Mouse (Mus musculus) midbrain, embryonic 15.5 days (tissue): ENCODE measurements around the gene Fn3k. TPM values are rescaled to one million over a fixed set of nuclear protein-coding genes. Genes with fewer than 3 reads are reported as not detected.

Source experiments
- ATAC-seq: fragments of 200-750 bp; cut with Nextera tagmentation; replicated peaks from 2 replicates; pipeline ENCODE4 v1.8.0; 2017; ENCODE audit warnings: moderate TSS enrichment
- H3K27ac ChIP-seq: fragments of 300-500 bp; sonication (generic); 2 replicates; pipeline ENCODE4 v1.5.1; 2015; ENCODE audit warnings: mild to moderate bottlenecking, inconsistent platforms
- H3K27me3 ChIP-seq: fragments of 300-500 bp; sonication (generic); replicated peaks from 2 replicates; pipeline ENCODE4 v1.6.1; 2015; ENCODE audit warnings: inconsistent platforms
- H3K36me3 ChIP-seq: fragments of 300-500 bp; sonication (generic); replicated peaks from 2 replicates; pipeline ENCODE4 v1.6.1; 2015; ENCODE audit warnings: inconsistent platforms
- H3K4me1 ChIP-seq: fragments of 300-500 bp; sonication (generic); 2 replicates; pipeline ENCODE4 v1.6.1; 2015; ENCODE audit warnings: inconsistent platforms
- H3K4me2 ChIP-seq: fragments of 300-500 bp; sonication (generic); 2 replicates; pipeline ENCODE4 v1.6.1; 2015; ENCODE audit warnings: inconsistent platforms, mild to moderate bottlenecking, moderate library complexity
- H3K4me3 ChIP-seq: fragments of 300-500 bp; sonication (generic); 2 replicates; pipeline ENCODE4 v1.5.1; 2015; ENCODE audit warnings: mild to moderate bottlenecking, inconsistent platforms
- H3K9ac ChIP-seq: fragments of 300-500 bp; sonication (generic); 2 replicates; pipeline ENCODE4 v1.6.1; 2015; ENCODE audit warnings: mild to moderate bottlenecking, inconsistent platforms
- H3K9me3 ChIP-seq: fragments of 300-500 bp; sonication (generic); 2 replicates; pipeline ENCODE4 v1.6.1; 2016; ENCODE audit warnings: inconsistent platforms
- WGBS: fragments of 180-500 bp; shearing (Covaris S2); methylation state at CpG from one replicate; pipeline ENCODE4 v1.1.7; 2015; ENCODE audit warnings: mixed read lengths; 5-methylcytosine and 5-hydroxymethylcytosine counted together
- microRNA-seq: library from miRNA; unstranded; fragments of <30 nt; microRNA quantifications from one replicate; pipeline ENCODE4, GENCODE M21; 2016
- polyA plus RNA-seq: library from polyadenylated mRNA; unstranded; fragments of >200 nt; fragmentation: Nextera tagmentation; extraction: Ambion mirVana; gene quantifications from 2 replicates; pipeline ENCODE4 v1.2.1, GENCODE M21; 2015

Fn3k gene
- polyA plus RNA-seq, 1 experiment from 2014 or later = 5.0 TPM

- Histone ChIP-seq H3K9ac (no peak overlapping the region), H3K27ac (no peak overlapping the region), H3K4me3 (no peak overlapping the region), H3K4me2 (no peak overlapping the region), H3K27me3 (no peaks in the 10 kb centered on the region), H3K9me3 (no peaks in the 10 kb centered on the region), H3K4me1 (no peaks in the 10 kb centered on the region), H3K36me3 (0 out of 2 replicates have a peak, but pooled peaks cover 4% of the 10 kb centered on the region)
- WGBS = 84% methylated on average over 3 of the region's 3 CpGs
- ATAC-seq = no peak
Measured at GRCm38 (mm10) chr11:121474831-121475230, 40.1 kb downstream of the Fn3k start.

DNA sequence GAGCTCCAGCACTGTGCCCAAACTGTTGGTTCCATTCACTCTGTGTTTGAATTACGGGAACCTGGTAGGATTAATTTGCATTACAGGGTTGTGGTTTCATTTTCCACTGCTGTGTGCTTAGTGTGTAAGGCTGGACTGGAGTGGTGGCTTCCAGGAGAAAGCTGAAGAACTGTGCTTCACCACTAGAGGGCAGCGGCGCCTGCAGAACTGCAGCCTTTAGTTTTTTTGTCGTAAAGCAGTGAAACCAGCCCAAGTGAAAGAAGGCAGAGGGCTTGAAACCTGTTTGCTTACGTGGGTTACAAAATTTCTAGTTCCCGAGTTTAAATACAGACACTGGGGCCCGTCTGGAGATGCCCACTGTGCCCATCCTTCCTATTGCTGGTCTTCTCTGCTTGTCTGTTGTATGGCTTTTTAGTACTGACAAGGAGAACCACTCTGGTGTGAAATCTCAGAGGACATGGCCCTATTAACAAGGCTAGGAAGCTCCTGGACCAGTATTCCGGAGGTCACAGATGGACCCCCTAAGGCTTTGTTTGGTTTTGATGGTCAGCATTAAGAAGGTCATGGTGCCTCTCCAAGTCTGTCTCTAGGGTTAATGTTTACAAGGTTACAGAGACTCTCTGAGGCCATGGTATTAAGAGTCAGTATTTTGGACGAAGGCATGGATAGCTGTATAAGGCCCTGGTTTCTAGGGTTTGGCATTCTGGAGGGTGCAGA lies 41.1 kb downstream of the Fn3k start:
- Histone ChIP-seq H3K36me3 (0 out of 2 replicates have a peak, but pooled peaks cover under 1% of the 10 kb centered on the region), H3K9me3 (no peaks in the 10 kb centered on the region), H3K4me2 (no peak overlapping the region), H3K27ac (no peak overlapping the region), H3K4me3 (no peak overlapping the region), H3K27me3 (no peaks in the 10 kb centered on the region), H3K4me1 (no peaks in the 10 kb centered on the region), H3K9ac (no peak overlapping the region)
- ATAC-seq = no peak
- 31% methylated on average over 9 of the region's 9 CpGs for WGBS

GRCm38 (mm10) chr11:121479476-121480203 lies 44.9 kb downstream of the Fn3k start:
- Histone ChIP-seq H3K9me3 (no peaks in the 10 kb centered on the region), H3K4me1 (no peaks in the 10 kb centered on the region), H3K4me3 (no peak overlapping the region), H3K36me3 (no peaks in the 10 kb centered on the region; the same call in 1 of the 2 replicates), H3K27me3 (no peaks in the 10 kb centered on the region), H3K9ac (no peak overlapping the region), H3K27ac (no peak overlapping the region), H3K4me2 (no peak overlapping the region)
- WGBS = 90% methylated on average over 15 of the region's 15 CpGs
- ATAC-seq = no peak

DNA sequence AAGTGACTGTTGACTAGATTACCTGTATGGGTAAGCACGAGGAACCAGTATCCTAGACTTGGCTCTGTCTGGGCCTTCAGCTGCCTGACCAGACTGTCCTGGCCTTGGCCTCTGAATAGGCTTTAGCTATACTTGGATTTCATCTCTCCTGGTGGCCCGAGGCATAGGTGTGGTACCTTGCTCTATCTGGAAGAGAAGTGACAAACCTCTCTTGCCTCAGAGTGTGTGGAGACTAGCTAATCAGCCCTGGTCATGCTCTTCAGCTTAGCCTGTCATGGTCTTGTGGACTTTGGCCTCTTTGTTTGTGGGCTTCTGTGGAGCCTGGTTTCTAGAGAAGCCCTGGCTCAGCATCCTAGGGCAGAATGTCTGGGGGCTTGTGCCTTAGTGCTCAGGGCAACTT lies 46.4 kb downstream of the Fn3k start:
- no peak for ATAC-seq
- no peaks in the 10 kb centered on the region for H3K4me1 ChIP-seq
- no peak overlapping the region for H3K4me2 ChIP-seq
- no peaks in the 10 kb centered on the region for H3K9me3 ChIP-seq
- no peaks in the 10 kb centered on the region for H3K27me3 ChIP-seq
- H3K36me3 ChIP-seq = no peaks in the 10 kb centered on the region; the same call in 1 of the 2 replicates
- no peak overlapping the region for H3K27ac ChIP-seq
- H3K9ac ChIP-seq = no peak overlapping the region
- WGBS = 93% methylated on average over 2 of the region's 2 CpGs
- no peak overlapping the region for H3K4me3 ChIP-seq

GRCm38 (mm10) chr11:121485882-121486281 lies 51.2 kb downstream of the Fn3k start:
- no peak overlapping the region for H3K4me3 ChIP-seq
- 92% methylated on average over 9 of the region's 9 CpGs for WGBS
- no peak overlapping the region for H3K27ac ChIP-seq
- H3K27me3 ChIP-seq = no peaks in the 10 kb centered on the region
- no peak overlapping the region for H3K9ac ChIP-seq
- H3K4me2 ChIP-seq = no peak overlapping the region
- ATAC-seq = no peak
- H3K9me3 ChIP-seq = no peaks in the 10 kb centered on the region
- no peaks in the 10 kb centered on the region; the same call in 1 of the 2 replicates for H3K36me3 ChIP-seq
- H3K4me1 ChIP-seq = no peaks in the 10 kb centered on the region

DNA sequence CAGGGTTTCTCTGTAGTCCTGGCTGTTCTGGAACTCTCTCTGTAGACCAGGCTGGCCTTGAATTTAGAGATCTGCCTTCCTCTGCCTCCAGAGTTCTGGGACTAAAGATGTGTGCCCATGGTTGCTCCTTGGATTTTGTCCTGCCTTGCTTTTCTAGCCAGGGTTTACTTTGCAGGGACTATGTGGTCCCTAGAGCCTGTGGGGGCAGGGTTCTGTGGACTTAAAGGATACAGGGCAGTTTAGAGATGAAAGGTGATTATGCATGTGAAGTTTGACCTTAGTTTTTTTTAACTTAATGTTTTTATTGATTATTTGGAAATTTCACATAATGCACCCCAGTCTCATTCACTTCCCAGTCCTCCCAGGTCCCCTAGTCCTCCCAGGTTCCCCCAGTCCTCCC lies 55.9 kb downstream of the Fn3k start:
- no peak for ATAC-seq
- H3K4me3 ChIP-seq = no peak overlapping the region
- no peak overlapping the region for H3K9ac ChIP-seq
- H3K4me1 ChIP-seq = no peaks in the 10 kb centered on the region
- no peaks in the 10 kb centered on the region for H3K27me3 ChIP-seq
- no peaks in the 10 kb centered on the region for H3K36me3 ChIP-seq
- H3K9me3 ChIP-seq = no peaks in the 10 kb centered on the region
- H3K27ac ChIP-seq = no peak overlapping the region
- no peak overlapping the region for H3K4me2 ChIP-seq

Small RNA genes lying within 50 kb of the gene (microRNA-seq; reads per million reads assigned to microRNA genes)
- gene Mir7236 = not detected

Other genes starting within 250 kb of the Fn3k start
- gene Hexdc, start 230.5 kb upstream of the Fn3k start, polyA plus RNA-seq = 33.7 and 34.6 TPM in 2 replicates
- gene Ogfod3, start 230.2 kb upstream of the Fn3k start, polyA plus RNA-seq = 22.4 and 26.6 TPM in 2 replicates
- 38.4 and 41.4 TPM in 2 replicates for gene Cybc1, start 205.6 kb upstream of the Fn3k start, polyA plus RNA-seq
- gene Narf, start 197.7 kb upstream of the Fn3k start, polyA plus RNA-seq = 101 and 106 TPM in 2 replicates
- gene Foxk2, start 174.9 kb upstream of the Fn3k start, polyA plus RNA-seq = 14.3 and 17.1 TPM in 2 replicates
- 82.3 and 89.7 TPM in 2 replicates for gene Wdr45b, start 80.5 kb upstream of the Fn3k start, polyA plus RNA-seq
- 11.4 and 11.9 TPM in 2 replicates for gene Rab40b, start 46.7 kb upstream of the Fn3k start, polyA plus RNA-seq
- gene Fn3krp, start 13.5 kb upstream of the Fn3k start, polyA plus RNA-seq = 10.0 and 10.1 TPM in 2 replicates
- 61.8 and 64.8 TPM in 2 replicates for gene Tbcd, start 17.0 kb downstream of the Fn3k start, polyA plus RNA-seq
- 0.51 and 0.84 TPM in 2 replicates for gene Zfp750, start 84.4 kb downstream of the Fn3k start, polyA plus RNA-seq
- 7.3 and 8.2 TPM in 2 replicates for gene B3gntl1, start 238.2 kb downstream of the Fn3k start, polyA plus RNA-seq